Mouse (Mus musculus) gastrocnemius, adult 8-10 months (tissue): ENCODE data around the gene Zscan20. TPM values are rescaled to one million over a fixed set of nuclear protein-coding genes. Genes with fewer than 3 reads are reported as not detected.
"Not testable (repeated sequence)": the region's sequence is repeated elsewhere in the genome, so short reads cannot be mapped to it uniquely, and the experiment has no call there.

Source experiments
- DNase-seq, 2 experiments: peaks; one replicate each; pipeline ENCODE4 v3.0.0; 2022; ENCODE audit warnings: low spot score in 2 of 2
- total RNA-seq, 4 experiments: library from RNA; stranded (reverse); gene quantifications; 2 replicates each; pipeline ENCODE4 v1.2.4; 2022

Gene Zscan20
- total RNA-seq, 4 experiments from 2014 or later = 2.3 to 4.7 (median 3.2) TPM

DNA sequence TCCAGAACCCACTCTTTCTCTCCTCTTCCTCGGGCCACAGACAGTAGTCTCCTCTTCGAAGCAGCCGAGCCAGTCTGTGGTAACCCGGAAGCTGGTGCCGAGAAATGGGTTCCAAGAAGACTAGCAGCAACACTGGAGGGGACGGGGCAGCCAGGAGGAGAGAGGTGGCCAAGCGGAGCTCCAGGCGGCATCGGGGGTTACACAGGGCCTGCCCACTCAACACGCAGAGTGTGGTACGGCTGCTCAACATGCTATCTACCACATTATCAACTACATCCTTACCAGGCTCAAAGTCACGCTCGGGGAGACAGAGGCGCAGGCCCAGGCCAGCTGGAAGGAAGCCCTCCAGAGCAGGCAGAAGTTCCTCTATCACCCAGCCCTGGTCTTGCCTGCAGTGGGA is 5.9 kb upstream of the Zscan20 start:
- DNase-seq = no peak

DNA sequence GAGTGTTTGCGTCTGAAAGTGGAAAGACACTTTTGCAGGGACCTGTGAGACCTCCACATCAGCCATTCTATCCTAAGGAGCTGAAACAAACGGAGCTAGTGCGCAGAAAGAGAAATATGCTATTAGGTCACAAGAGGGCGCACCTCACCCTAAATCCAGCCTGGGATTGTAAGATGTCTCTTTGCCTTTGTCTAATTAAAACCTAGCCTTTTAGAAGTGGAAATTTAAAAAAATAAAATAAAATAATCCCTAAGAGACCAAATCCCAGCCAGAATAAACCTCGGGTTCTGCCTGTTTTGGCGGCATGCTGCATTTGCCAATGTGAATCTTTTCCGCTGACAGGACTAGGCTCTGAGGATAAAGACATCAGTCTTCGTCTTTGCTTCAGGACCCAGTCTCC is 3.4 kb upstream of the Zscan20 start:
- no peak for DNase-seq

DNA sequence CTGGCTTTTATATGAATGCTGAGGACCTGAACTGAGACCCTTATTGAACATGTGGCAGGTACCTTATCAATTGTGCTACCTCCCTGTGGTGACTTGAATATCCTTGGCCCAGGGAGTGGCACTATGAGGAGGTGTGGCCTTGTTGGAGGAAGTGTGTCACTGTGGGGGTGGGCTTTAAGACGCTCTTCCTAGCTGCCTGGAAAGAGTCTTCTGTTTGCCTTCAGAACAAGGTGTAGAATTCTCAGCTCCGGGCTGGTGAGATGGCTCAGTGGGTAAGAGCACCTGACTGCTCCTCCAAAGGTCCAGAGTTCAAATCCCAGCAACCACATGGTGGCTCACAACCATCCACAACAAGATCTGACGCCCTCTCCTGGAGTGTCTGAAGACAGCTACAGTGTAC is 1.8 kb upstream of the Zscan20 start:
- DNase-seq = not testable (repeated sequence)

DNA sequence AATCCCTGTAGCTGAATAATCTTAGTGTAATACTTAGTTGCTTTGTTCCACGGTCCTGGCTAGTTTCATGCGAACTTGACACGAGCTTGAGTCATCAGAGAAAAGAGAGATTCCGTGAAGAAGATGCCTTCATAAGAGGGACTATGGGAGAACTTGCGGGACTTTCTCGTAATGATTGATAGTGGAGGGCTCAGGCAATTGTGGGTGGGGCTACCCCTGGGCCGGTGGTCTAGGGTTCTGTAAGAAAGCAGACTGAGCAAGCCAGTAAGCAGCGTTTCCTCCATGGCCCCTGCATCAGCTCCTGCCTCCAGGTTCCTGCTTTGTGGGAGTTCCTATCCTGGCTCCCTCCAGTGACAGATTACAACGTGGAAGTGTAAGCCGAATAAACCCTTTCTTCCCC is 808 bp upstream of the Zscan20 start:
- no peak for DNase-seq

DNA sequence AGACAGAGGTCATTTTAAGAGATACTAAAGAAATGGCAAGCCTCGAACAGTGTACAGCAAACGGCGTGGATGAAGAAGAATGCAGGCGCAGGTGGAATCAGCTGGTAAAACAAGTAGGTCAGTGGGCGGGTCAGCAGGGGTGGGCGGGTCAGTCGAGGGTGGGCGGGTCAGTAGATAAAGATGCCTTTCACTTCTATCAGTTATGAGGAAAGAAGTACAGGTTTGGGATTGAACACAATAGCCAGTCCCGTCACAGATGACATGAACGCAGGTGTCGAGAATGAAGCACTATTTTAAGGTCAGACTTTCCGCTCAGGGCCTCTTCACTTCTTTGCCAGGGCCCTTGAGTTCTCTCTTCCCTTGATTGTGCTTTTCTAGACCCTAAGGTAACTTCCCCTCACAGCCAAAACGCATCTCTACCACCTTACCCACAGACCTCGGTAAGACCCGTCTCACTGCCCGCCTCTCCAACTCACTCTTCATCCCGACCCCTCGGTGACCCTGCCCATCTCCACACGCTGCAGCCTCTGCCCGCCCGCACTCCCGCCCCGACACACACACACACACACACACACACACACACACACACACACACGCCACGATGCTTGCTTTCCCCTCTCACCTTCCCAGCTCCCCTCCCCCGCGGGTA is 498 bp downstream of the Zscan20 start:
- no peak for DNase-seq

DNA sequence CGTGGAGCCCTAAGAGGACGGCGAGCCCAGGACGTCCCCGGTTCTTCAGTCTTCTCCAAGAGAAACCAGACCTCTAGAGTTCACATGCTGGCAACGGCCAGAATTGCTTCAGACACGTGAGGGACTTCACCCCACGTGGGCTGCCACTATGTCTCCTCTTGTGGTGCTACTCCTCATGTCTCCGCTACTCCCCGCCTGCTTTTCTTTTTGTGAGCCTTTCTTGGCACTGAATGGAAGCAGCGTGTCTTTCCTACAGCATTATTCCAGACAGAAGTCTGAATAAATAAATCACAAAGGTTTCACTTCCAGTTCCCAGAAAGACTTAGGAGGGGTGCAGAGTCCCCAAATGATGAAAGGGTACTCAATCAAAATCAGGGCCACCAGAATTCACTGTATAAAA is 2.2 kb downstream of the Zscan20 start:
- no peak for DNase-seq

DNA sequence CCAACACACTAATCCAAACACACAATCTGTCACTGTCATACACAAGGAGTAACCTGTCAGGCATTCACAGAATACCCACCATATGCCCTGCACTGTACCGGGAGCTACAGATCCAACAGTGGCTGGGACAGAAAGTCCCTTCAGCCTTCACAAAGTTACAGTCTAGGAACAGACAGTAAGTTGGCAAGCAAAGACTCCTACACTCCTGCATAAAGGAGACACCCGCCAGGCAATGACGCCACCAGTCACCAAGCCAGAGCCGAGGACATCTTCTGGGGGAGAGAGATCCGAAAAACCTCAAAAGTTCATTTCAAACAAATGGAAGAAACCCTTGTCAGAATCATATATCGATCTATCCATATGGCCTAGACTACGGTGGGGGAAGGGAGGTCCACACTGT is 3.3 kb downstream of the Zscan20 start:
- no peak for DNase-seq

DNA sequence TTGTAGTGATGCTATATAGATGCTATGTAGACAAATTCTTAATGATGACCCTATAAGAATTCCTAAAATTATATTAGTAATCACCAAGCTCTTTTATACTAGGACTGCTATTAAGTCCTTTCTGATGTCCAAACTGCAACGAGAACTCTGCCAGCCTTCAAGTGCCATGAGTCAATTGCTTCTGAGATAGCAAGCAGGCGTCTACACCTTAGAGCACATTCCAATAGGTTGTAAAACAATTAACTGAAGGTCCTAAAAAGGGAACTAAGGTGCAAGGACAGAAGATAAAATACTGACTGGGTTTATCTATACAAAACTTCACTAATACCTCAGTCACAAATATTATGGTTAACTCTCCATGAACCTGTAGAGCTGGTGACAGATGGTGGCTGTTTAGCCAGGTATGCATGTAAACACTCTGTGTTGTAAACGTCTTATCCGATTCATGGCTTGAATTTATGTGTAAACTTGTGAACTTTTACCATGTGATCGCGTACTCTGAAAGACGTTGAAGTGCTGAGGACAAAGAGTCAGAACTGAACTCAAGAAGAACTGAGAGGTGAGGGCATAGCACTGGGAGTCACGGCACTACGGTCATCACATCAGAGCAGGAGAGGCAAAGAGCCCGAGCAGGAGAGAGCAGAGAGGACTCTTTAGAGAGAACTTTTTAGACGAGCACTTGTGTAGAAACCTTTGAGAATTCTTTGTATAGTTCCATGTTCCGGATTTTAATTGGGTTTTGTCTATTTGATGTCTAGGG is 11.9 kb downstream of the Zscan20 start:
- no peak for DNase-seq

DNA sequence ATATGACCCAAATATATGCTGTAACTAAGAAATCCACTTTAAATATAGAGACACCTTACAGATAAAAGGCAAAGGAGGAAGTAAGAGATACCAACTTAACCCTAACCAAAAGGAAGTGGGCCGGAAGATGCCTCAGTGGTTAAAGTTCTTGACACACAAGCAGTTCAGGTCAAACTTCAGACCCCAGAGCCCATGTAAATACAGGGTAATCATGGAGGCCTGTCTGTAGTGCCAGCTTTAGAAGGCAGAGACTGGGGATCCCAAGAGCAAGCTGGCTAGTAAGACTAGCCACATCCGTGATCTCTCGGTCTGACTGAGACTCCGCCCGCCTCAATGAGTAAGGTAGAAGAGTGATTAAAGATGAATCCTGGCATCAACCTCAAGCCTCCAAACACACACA is 15.8 kb downstream of the Zscan20 start:
- DNase-seq = no peak

DNA sequence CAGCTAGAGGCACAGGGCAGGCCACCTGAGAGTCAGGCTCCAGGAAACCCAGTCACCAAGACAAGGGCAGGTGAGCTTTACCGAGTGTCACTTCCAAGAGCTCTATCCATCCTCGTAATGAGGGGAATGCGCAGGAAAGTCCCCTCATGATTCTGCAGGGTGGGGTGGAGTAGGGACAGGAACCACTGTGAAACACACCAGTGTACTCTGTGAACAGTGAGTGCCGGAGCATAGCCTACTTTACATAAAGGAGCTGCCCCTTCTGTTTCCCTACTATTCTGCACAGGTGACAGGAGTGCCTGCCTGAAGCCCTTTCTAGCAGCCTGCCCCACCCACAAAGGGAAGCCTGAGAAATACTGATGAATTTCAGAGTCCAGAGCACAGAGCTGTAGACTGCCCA is 16.6 kb downstream of the Zscan20 start:
- DNase-seq = no peak

DNA sequence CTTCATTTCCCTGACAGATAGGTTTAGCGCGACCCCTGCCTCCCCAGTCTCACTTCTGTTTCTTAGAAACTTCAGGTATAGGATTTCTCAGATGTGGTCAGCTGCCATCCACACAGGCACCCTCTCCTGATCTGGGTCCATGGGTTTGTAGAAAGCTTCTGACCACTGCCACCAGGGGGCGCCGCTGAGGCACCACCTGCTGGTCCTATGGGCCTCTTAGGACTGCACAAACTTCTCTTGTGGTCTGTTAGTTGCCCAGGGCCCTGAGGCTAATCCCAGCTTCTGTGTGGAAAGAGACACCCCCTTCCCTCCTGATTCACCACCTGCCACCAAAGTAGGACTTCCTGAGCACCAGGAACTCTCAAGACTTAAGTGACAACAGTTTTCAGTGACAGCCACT is 30.7 kb downstream of the Zscan20 start:
- DNase-seq = no peak

DNA sequence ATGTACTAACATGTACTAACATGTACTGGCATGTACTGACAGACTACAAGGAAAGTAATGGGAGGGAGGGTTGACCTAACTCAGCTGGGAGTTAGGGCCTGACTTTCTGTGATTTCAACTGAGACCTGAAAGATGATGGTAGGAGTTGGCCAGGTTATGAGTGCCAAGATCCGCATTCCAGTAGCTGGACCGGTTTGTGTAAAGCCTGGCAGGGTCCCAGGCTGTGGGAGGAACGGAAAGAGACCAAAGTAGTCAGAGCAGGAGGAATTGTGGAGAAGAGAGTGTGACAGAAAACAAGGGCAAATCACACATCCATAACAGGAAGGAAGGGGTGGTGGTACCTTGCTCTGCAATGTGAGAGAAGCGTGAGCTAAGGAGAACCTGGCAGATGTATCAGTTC is 34.1 kb downstream of the Zscan20 start:
- no peak for DNase-seq

DNA sequence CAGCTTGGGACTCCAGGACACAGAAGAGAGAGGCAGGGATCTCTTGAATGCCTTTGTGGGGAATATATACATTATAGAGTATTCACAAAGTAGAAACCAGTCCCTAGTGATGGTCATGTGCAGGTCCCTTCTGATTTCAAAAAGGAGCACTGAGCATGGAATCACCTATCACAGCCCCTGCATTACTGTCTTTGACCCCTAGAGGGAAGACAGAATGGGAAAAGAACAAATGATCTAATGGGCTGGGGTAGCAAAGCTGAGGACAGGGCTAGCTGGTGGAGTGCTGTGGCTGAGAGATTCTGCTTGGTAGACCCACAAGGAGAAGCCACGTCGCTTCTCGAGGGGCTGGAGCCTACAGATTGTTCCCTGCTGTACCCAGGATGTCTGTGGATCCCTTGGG is 49.6 kb downstream of the Zscan20 start:
- DNase-seq = no peak

DNA sequence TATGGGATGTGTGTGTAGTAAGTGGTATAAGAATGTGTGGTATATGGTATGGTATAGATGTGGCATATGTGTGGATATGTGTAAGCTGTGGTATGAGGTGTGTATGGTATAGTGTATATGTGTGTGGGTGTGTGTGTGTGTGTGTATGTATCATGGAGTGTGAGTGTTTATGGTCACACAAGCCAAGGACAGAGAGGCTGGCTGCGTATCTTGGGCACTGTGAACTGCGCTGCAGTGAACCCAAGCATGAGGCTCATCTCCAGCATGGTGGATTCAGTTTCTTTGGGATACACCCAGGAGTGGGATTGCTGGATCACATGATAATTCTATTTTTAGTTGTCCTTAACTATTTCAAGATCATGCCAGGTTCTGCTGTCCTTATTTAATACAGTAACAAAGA is 55.7 kb downstream of the Zscan20 start:
- DNase-seq = no peak

DNA sequence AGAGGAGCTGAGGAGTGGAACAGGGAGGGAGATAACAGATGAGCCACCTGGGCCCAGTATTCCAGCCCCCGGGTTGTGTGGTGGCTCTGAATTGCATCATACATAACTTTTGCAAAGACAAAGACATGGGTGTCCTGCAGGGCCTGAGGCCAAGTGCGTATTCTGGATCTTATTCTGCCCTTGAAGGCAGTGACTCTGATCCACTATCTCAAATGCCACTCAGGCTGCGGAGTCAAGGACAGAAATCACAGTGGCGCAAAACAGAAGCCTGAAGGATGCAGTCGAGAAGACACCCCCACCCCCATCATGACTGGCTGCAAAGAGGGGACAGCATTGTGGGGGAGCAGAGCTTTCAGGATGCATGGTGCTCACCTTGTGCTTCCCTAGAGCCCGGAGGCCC is 59.1 kb downstream of the Zscan20 start:
- DNase-seq = no peak

DNA sequence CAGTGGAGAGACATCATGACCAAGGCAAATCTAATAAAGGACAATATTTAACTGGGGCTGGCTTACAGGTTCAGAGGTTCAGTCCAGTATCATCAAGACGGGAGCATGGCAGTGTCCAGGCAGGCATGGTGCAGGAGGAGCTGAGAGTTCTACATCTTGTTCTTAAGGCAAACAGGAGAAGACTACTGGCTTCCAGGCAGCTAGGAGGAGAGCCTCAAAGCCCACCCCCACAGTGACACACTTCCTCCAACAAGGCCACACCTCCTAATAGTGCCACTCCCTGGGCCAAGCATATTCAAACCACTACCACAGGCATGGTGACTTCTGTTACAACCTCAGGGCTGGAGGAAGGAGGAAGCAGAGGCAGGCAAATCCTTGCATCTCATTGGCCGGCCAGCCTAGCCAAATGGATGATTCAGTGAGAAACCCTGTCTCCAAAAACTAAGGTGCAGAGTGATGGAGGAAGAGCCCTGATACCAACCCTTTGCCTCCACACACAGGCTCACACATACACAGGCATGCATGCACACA is 65.9 kb downstream of the Zscan20 start:
- DNase-seq = not testable (repeated sequence)

DNA sequence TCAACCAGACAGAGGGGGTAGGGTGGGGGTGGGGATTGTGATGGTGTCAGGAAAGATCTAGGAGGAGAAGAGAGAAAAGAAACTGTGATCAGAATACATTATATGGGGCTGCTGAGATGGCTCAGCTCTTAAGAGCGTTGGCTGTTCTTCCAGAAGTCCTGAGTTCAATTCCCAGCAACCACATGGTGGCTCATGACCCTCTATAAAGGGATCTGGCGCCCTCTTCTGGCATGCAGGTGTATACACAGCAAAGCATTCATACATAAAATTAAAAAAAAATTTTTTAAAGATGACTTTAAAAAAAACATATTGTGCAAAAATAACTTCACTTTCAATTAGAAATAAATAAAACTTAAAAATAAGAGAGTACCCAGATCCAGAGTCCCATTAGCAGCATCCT is 66.5 kb downstream of the Zscan20 start:
- DNase-seq = no peak

Other genes starting within 250 kb of the Zscan20 start
- not detected for gene Tlr12, start 8.5 kb upstream of the Zscan20 start, total RNA-seq
- gene Phc2, start 44.6 kb upstream of the Zscan20 start, total RNA-seq = 10 to 100 TPM; 12.3 to 18.1 (median 14.6) TPM
- gene A3galt2, start 145.3 kb upstream of the Zscan20 start, total RNA-seq = not detected
- 1 to 10 TPM; 7.9 to 9.0 (median 8.6) TPM for gene Zfp362, start 195.9 kb upstream of the Zscan20 start, total RNA-seq